Mouse (Mus musculus) urinary bladder, postnatal 14 days (tissue): ENCODE results near the gene Ap3b1.
"Not testable (repeated sequence)": the region's sequence is repeated elsewhere in the genome, so short reads cannot be mapped to it uniquely, and the experiment has no call there.

Experiments
- DNase-seq: peaks from one replicate; pipeline ENCODE4 v3.0.0; 2021; ENCODE audit warnings: low spot score

Ap3b1 gene

DNA sequence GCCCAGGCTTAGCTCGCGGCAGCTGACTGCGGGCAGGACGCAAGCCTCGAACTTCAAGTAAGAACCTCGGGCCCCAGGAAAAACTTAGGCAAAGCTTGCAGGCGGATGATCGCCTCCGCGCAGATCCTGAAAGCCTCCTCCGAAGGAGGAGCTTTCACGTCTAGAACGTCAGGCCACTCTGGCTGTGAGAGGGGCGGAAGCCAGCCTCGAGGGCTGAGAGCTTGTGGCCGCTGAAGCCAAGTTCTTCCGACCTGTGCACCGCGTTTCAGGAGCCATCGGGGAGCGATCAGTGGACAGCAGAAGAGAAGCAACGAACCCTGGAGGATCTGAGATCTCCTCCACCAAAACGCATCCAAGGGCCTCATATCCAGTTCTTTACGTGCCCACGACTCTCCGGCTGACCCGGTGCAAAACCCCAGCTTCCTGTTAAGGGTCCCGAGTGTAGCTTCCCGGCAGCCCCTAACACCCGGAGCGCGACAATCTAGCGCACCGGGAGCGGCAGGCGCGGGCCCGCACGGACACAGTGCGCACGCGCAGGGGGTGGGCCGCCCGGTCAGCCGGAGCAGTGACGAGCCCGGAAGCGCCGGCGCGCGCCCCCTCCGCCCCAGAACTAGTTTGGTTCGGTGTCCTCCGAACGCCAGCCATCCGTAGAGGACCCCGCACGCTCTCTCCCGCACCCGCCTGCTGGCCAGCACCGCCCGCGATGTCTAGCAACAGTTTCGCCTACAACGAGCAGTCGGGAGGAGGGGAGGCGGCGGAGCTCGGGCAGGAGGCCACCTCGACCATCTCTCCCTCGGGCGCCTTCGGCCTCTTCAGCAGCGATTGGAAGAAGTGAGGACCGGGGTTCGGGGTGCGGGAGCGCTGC is at the start of gene Ap3b1:
Gene Ap3b1, plus strand, starts transcription at position 560 of the 865 bp plus-strand sequence.
- DNase-seq: peak; percentile 92

DNA sequence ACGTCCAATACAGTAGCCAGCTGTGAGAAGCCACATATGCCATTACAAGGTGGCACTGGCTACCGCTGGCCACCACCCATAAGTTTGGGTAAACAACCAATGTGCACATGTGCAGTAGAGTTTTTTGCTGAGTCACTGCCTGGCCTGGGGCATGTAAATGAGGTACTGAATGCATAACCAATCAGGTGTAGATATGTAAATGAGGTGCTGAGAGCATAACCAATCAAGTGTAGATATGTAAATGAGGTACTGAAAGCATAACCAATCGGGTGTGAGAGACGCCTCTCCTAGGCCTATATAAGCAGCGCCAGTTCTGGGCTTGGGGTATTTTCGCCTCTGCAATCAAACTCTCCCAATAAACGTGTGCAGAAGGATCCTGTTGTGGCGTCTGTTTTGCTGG is 45.9 kb upstream of the Ap3b1 start:
- DNase-seq: not testable (repeated sequence)

DNA sequence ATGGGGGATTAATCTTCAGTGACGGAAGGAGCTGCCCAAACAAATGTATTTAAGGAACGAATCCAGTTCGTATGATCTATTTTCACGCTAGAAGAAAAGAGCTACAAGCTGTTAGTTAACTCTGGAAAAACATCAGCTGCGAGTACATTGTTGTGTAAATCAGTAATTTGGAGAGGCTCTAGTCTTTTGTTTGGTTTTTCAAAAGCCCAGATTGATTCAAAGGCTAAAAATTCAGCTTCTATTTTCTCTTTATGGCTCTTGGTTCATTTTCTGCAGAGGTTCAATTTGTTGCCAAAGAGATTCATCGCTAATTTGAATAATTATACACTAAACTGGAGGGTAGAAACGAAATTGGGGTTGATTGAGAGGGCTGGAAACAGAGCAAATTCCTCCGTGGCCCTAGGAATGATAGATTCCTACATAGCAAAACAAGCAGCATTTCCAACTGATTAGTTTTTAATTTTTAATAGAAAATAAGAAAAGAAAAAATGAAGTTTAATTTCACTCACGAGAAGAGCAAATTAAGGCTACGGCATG is 41.7 kb upstream of the Ap3b1 start:
- DNase-seq: no peak

DNA sequence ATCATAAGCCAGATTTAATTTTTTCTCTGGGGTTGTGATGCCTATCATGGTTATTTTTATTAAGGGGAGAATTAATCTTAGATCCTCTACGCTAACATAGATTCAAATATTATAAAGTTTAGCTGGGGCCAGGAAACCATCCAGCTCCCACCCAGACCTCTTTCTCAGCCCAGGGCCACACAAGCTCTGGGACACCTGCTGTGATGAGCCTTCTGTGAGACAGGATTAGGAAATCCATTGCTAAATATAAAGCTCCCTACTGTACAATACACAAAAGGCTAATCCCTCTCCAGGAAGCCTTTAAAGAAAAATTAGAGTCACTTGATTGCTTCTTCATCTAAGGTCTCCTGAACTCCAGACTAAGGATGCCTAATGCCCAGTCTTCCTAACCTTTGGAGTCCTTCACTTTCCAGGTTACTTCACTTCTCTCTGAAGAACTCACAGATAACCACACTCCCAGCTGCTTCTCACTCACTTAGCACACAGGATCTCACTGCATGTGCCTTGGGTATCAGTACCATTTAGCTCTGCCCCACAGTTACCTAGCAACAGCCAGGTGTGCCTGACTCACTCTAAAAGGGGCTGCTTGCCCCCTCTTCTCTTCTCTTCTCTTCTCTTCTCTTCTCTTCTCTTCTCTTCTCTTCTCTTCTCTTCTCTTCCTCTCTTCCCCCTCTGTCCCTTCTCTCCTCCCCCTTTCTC is 37.5 kb upstream of the Ap3b1 start:
- no peak for DNase-seq

DNA sequence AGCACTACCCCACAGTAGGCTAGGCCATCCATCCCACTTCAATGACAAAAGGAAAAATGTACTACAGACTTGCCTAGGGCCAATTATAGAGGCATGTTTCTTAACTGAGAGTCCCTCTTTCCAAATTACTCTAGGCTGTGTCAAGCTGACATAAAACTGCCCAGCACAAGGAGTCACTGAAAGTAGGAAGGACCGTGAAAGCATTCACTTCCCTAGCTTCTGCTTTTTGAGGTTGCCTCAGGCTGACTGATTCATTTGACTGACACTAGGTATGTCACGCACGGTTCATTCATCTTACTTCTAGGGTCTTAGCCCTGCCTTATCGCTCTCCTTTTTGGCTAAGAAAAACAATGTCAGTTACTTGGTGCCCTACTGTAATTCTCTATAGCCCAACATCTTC is 36.3 kb upstream of the Ap3b1 start:
- no peak for DNase-seq

DNA sequence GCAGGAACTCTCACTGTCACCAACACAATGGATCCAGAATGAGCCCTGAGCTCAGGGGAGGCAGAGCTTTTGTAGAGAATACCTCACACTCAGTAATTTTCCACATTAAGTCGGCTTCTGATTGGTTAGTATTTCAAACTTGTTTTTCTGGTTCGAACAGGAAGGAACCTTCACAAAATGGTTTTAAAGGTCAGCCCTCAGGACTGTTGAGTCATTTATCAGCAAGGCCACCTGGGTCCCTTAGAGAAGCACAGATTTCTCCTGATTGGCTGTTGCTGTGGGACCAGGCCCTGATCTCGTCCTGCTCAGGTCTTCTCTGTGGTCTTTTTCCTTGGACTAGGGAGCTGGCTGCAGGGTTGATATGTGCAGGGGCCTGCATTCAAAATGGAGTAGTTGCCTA is 30.7 kb upstream of the Ap3b1 start:
- peak; percentile 38 for DNase-seq

DNA sequence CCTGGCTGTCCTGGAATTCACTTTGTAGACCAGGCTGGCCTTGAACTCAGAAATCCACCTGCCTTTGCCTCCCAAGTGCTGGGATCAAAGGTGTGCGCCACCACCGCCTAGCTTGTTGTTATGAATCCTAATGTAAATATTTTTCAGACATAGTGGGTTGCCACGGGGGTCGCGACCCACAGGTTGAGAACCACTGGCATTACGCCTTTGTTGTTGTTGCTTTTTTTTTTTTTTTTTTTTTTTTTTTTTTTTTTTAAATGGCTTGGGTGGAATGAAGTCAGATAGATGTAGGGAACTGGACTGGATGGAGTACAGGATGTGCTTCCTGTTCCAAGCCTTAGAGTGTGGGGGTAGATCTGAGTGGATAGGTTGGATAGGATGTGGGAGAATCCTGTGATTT is 29.8 kb upstream of the Ap3b1 start:
- DNase-seq: not testable (repeated sequence)

DNA sequence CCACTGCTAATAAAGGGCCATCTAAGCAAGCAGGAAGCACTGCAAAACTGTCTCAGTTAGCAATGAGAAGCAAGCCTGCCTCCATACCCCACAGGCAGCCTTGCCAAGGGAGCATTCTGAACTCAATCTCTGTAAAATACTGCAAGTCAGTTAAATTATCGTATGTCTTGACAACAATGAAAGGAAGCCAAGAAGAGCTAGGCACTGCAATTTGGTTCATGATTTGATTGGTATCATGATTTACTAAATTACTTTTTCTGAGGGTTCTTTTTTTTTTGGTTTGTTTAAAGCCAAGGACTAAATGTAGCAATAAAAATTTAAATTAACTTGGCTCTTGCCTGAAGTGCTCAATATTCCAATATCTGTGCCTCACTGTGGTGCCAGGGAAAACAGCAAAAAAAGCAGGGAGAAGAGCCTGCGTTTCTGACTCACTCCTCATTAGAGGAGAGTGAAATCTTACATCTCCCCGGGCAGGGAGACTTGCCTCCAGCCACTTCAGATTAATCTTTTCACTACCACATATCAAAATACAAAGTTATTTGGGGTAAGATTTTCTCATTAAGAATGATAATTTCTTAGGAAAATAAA is 28.3 kb upstream of the Ap3b1 start:
- no peak for DNase-seq

DNA sequence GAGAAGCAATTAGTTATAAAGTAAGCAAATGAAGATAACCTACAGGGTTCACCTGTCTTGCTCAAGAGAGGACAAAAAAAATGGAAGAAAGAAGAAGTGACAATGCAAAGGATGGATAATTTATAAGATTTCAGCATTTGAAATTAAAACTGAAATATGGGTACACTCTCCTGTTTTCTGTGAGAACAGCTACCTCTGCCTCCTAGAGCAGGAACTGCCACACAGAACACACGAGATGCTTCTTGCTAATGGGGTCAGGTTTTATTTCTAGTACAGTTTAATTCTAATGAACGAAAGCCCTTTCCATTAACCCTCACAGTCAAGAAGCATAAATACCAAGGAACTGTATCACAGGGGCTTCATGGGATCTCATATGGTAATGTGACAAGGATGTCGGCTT is 20.4 kb upstream of the Ap3b1 start:
- no peak for DNase-seq

DNA sequence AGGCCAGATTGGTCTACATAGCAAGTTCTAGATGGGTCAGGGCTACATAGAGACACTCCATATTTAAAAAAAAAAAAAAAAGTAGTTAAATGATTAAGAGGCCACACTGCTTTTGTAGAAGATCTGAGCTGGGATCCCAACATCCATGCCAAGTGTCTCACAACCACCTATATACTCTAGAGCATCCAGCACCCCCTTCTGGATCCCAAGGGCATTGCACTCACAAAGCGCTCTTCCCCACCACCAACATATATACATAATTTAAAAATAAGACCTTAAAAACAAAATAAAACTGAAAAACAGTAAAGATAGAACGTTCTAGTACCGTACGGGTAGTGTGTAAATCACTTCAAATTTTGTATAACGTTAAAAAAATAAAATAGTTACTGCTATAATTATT is 15.6 kb upstream of the Ap3b1 start:
- DNase-seq: no peak

DNA sequence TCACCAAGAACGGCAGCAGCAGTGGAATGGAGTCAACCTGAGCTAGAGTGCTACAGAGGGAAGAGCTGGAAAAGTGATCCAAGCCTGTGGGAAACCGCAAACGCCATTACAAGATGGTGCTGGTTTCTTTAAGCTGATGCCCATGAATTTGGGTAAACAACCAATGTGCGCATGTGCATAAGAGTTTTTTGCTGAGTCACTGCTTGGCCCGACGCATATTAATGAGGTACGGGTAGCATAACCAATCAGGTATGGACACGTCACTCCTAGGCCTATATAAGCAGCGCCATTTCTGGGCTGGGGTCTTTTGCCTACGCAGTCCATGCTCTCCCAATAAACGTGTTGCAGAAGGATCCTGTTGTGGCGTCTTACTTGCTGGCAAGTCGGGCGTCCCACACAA is 14.2 kb upstream of the Ap3b1 start:
- DNase-seq: not testable (repeated sequence)

DNA sequence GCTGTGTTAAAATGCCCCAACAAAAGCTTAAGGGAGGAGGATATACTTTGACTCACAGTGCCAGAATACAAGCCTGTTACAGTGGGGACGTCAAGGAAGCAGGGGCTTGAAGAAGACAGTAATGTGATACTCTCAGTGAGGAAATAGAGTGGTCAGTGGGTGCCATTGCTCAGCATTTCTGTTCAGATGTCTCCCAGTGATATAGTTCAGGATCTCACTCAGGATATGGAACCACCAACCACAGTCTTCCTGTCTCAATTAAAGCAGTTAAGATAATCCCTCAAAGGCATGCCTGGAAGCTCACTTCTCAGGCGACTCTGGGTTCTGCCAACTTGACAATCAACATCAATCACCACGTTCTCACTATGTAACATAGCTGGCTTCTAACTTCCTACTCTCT is 4.2 kb upstream of the Ap3b1 start:
- no peak for DNase-seq

DNA sequence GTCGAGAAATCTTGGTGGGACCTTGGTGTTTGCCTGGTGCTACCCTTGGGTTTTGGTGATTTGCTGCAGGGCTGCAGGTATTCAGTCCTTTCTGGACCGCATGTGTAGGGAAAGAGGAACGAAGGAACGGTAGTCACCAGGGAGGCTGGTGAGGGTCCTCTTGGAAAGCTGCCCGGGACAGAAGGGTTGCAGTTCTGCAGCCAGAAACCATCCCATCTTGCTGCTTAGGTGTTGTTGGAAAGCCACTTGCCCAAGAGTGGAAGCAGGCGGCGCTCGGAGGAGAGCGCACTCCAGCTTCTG is 709 bp upstream of the Ap3b1 start:
- no peak for DNase-seq

DNA sequence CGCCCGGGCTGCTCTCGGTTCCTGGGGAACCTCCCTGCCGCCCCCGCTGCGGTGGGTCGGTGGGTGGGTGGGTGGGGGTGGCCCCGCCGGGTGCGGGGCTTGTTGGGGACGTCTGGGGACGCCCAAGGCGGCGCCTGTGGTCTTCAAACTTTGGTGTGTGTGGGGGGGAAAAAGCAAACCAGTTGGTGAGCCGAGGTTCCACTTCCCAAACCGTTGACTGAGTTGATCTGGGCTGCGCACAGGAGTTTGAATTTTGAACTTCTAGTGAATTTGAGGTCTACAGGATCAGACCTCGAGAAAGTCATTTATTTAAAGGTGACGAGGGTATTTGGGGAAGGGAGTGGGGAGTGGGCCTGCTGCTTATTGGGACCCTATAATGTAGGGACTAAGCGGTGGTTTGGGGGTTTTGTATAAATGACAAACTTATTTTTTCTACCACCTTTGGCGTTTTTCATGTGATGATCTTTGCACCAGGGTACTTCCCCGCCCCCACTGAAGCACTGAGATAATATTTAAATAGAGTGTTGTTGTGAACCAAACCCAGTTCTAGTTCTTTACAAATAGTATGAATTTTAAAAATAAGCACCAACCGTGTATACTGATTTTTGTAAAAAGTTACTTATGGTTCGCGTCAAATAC is 641 bp downstream of the Ap3b1 start:
- DNase-seq: no peak

DNA sequence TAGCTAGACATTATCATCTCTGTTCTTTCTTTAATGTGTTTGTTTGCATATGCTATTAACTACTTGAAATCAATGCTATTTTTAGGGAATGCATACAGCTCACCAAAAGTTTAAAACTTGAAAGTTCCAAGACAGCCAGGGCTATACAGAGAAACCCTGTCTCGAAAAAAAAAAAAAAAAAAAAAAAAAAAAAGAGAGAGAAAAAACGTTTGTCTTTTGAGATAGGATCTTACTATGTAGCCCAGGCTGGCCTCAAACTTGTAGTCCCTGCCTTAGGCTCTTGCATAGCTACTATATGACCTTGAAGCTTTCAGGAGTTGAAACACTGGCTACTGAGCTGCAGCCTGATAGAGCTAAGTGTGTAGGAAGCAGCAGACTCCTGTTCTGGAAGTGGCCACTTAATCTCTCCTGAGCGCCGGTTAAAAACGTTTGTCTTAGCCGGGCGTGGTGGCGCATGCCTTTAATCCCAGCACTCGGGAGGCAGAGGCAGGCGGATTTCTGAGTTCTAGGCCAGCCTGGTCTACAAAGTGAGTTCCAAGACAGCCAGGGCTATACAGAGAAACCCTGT is 2.3 kb downstream of the Ap3b1 start:
- DNase-seq: not testable (repeated sequence)

DNA sequence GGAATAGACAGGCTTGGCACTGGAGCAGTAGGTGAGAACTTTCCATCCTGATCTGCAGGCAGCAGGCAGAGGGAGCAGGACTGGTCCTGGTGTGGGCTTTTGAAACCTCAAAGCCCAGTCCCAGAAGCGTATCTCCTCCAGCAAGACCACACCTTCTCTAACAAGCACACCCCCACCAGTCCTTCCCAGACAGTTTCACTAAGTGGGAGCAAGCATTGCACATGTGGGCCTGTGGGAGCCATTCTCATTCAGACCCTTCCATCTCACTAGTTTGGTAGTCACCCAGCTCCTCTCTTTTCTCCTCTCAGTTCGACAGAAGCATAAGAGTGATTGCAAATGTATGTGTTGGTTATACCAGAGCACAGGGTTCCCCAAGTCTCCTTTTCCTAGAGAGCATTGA is 5.6 kb downstream of the Ap3b1 start:
- DNase-seq: no peak

DNA sequence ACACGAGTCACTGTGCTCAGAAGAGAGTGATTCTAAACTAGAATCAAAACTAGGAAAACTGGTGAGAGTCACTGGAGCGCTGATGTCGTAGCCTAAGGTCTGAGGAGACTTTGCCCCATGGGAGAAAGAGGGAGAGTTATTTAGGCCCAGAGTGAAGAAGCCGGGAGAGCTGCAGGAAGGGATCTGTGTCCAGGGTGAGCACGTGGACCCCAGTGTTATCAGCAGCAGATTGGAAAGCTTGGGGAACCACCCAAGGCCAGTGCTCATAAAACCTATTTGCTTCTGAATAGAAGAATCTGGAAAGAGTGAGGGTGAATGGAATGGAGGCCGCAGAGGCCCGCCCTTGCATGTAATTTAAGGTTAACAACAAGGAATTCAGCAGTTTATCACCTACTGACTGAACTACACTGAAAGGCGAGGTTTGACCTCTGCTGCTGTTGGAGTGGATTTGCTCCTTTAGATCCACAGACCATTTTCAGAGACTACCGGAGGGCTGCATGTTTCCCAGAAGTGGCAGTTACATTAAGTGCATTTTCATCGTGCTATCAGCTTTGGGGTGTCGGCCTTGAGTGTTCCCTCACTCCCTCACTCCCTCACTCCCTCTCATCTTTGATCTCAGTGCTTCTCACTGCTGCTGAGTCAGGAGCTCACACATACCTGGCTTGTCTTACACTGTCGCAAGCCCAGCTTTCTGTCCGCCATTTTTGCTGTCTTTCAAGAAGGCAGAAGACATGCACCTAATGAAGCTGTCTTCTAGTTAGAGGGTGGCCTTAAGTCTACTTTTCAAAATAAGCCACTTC is 6.5 kb downstream of the Ap3b1 start:
- no peak for DNase-seq

DNA sequence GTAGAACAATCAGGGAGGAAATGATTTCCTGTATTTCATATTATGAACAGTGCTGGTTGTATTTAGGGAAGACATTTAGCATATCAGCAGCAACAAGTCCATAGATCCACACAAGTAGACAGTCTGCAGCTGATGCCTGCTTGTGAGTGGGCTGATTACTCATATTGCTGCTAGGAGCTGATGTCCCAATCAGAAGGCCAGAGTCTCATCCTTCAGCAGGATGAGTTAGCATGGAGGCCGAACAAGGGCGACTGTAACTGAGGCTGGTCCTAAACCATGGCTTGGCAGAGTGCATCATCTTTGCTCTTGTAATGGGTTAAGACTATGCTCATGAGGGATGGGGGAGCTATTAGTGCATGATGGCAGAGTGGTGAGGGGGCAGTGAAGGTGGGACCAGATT is 9.1 kb downstream of the Ap3b1 start:
- DNase-seq: no peak

DNA sequence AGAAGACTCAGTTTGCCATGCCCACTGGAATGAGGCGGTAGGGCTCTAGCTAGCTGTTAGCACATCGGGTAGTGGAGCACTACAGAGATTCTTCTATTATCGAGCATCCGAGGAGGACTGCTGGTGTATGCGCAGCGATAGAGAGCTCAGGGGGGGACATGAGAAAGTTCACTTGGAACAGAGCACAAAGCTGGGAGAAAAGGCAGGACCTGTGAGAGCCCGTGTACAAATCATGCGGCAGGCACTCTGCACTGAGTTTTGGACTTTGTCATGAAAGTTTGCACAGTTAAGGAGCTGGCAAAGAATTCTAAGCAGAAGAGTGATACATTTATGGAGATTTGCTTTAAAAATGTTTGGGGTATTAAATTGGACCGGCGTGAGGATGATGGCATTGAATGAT is 11.8 kb downstream of the Ap3b1 start:
- DNase-seq: no peak

DNA sequence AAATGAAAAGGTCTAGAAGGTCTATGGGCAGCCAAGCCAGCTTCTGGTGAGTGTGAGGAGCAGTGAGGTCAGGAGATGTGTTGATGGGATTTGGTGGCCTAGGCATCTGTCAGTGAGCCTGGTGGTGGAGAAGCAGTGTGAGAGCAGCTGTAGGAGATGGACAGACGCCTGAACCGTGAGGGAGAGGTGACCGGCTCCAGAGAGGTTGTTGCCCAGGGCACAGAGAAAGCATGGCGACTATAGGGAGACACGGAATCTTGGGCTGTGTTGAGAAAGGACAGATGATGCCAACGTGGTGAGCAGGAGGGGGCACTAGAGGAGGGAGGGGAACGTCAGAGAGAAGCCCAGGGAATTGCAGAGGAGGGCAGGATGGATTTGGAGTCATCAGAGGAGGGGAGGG is 13.3 kb downstream of the Ap3b1 start:
- DNase-seq: no peak

DNA sequence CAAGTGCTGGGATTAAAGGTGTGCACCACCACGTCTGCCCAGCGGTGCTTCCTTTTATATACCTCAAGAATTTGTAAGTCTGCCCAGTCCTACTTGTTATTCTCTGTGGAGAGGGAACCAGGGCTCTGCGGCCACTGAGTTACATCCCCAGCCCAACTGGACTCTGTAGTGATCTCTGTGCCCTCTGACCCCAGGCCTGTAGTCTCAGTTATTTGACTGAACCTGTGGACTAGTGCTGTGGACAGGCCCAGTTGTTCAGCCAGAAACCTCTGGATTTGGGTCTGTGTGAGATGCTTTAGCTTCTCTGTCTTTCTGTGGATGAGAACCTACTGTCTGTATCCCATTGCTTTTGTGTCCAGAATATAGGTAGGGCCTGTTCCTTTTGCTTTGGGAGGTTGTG is 15.4 kb downstream of the Ap3b1 start:
- DNase-seq: no peak
